Mouse (Mus musculus): ENCODE results near the gene Dohh. TPM values are rescaled to one million over a fixed set of nuclear protein-coding genes. Genes with fewer than 3 reads are reported as not detected.

Gene Dohh
- polyA plus RNA-seq, 1 experiment from 2014 or later = 98.7 TPM

- H3K4me3 ChIP-seq = peak overlapping the region; percentile 35; the same call in 1 of the 2 replicates
These were observed 29.4 kb downstream of the Dohh start for GRCm38 (mm10) chr10:81413310-81414261.

GRCm38 (mm10) chr10:81414682-81415081 is 30.5 kb downstream of the Dohh start:
- peak overlapping the region; percentile 35; the same call in 1 of the 2 replicates for H3K4me3 ChIP-seq
- H3K9me3 ChIP-seq (replicated peaks) = no peaks in the 10 kb centered on the region
- DNase-seq (ENCODE audit: low spot score) = no peak
- no peaks in the 10 kb centered on the region for H3K36me3 ChIP-seq
- H3K4me1 ChIP-seq = peaks cover 93% of the 10 kb centered on the region
- H3K27me3 ChIP-seq (ENCODE audit: low read depth, poor library complexity, severe bottlenecking) = peaks cover 28% of the 10 kb centered on the region
- peak overlapping the region; percentile 86 for H3K27ac ChIP-seq (replicated peaks)

More at GRCm38 (mm10) chr10:81413310-81414261, 29.4 kb downstream of the Dohh start:
- H3K27ac ChIP-seq (replicated peaks) = peak overlapping the region; percentile 86
- WGBS = 31% methylated on average over 26 of the region's 26 CpGs
- H3K36me3 ChIP-seq = no peaks in the 10 kb centered on the region
- H3K9me3 ChIP-seq (replicated peaks) = no peaks in the 10 kb centered on the region
- peaks cover 99% of the 10 kb centered on the region for H3K4me1 ChIP-seq
- peaks cover 28% of the 10 kb centered on the region for H3K27me3 ChIP-seq (ENCODE audit: low read depth, poor library complexity, severe bottlenecking)
- no peak for DNase-seq (ENCODE audit: low spot score)

GRCm38 (mm10) chr10:81415146-81415545 is 30.9 kb downstream of the Dohh start:
- Histone ChIP-seq H3K4me1 (peaks cover 89% of the 10 kb centered on the region), H3K9me3 (replicated peaks) (no peaks in the 10 kb centered on the region), H3K36me3 (no peaks in the 10 kb centered on the region), H3K27ac (replicated peaks) (peak overlapping the region; percentile 86), H3K4me3 (no peak overlapping the region), H3K27me3 (ENCODE audit: low read depth, poor library complexity, severe bottlenecking) (peaks cover 33% of the 10 kb centered on the region)
- 84% methylated on average over 5 of the region's 5 CpGs for WGBS
- no peak for DNase-seq (ENCODE audit: low spot score)

GRCm38 (mm10) chr10:81415549-81416310 is 31.5 kb downstream of the Dohh start:
- Histone ChIP-seq H3K4me3 (no peak overlapping the region), H3K4me1 (peaks cover 86% of the 10 kb centered on the region), H3K36me3 (no peaks in the 10 kb centered on the region), H3K27ac (replicated peaks) (peak overlapping the region; percentile 86), H3K9me3 (replicated peaks) (no peaks in the 10 kb centered on the region), H3K27me3 (ENCODE audit: low read depth, poor library complexity, severe bottlenecking) (peaks cover 39% of the 10 kb centered on the region)
- DNase-seq (ENCODE audit: low spot score) = no peak
- 66% methylated on average over 17 of the region's 17 CpGs for WGBS

- H3K27me3 ChIP-seq (ENCODE audit: low read depth, poor library complexity, severe bottlenecking) = peaks cover 48% of the 10 kb centered on the region
- no peaks in the 10 kb centered on the region for H3K9me3 ChIP-seq (replicated peaks)
- peak; percentile 77 for DNase-seq (ENCODE audit: low spot score)
- peak overlapping the region; percentile 86 for H3K27ac ChIP-seq (replicated peaks)
- WGBS = under 1% methylated on average over 16 of the region's 26 CpGs
- peak overlapping the region; percentile 59 for H3K4me3 ChIP-seq
- H3K36me3 ChIP-seq = no peaks in the 10 kb centered on the region
- H3K4me1 ChIP-seq = peaks cover 76% of the 10 kb centered on the region
These were observed 32.5 kb downstream of the Dohh start for GRCm38 (mm10) chr10:81416581-81417226.

- Histone ChIP-seq H3K27me3 (ENCODE audit: low read depth, poor library complexity, severe bottlenecking) (peaks cover 56% of the 10 kb centered on the region), H3K4me3 (peak overlapping the region; percentile 59), H3K27ac (replicated peaks) (peak overlapping the region; percentile 86), H3K9me3 (replicated peaks) (no peaks in the 10 kb centered on the region), H3K4me1 (peaks cover 68% of the 10 kb centered on the region), H3K36me3 (no peaks in the 10 kb centered on the region)
- no peak for DNase-seq (ENCODE audit: low spot score)
- 42% methylated on average over 12 of the region's 12 CpGs for WGBS
These were observed 33.3 kb downstream of the Dohh start for GRCm38 (mm10) chr10:81417227-81418215.

GRCm38 (mm10) chr10:81418216-81419070 is 34.2 kb downstream of the Dohh start:
- no peak for DNase-seq (ENCODE audit: low spot score)
- H3K36me3 ChIP-seq = no peaks in the 10 kb centered on the region
- H3K4me1 ChIP-seq = peaks cover 59% of the 10 kb centered on the region
- 48% methylated on average over 11 of the region's 11 CpGs for WGBS
- H3K27me3 ChIP-seq (ENCODE audit: low read depth, poor library complexity, severe bottlenecking) = peaks cover 64% of the 10 kb centered on the region
- peak overlapping the region; percentile 38; the same call in 1 of the 2 replicates for H3K27ac ChIP-seq (replicated peaks)
- H3K4me3 ChIP-seq = no peak overlapping the region
- no peaks in the 10 kb centered on the region for H3K9me3 ChIP-seq (replicated peaks)

- Histone ChIP-seq H3K4me1 (peaks cover 55% of the 10 kb centered on the region), H3K9me3 (replicated peaks) (no peaks in the 10 kb centered on the region; the same call in 1 of the 2 replicates), H3K36me3 (no peaks in the 10 kb centered on the region), H3K27ac (replicated peaks) (no peak overlapping the region), H3K27me3 (ENCODE audit: low read depth, poor library complexity, severe bottlenecking) (peaks cover 73% of the 10 kb centered on the region), H3K4me3 (no peak overlapping the region)
- DNase-seq (ENCODE audit: low spot score) = no peak
- WGBS = 89% methylated on average over 10 of the region's 10 CpGs
These were observed 35.1 kb downstream of the Dohh start for GRCm38 (mm10) chr10:81419111-81419928.

GRCm38 (mm10) chr10:81420191-81420767 is 36.1 kb downstream of the Dohh start:
- no peak overlapping the region for H3K4me3 ChIP-seq
- no peak overlapping the region for H3K27ac ChIP-seq (replicated peaks)
- H3K4me1 ChIP-seq = peaks cover 55% of the 10 kb centered on the region
- DNase-seq (ENCODE audit: low spot score) = no peak
- peaks cover 82% of the 10 kb centered on the region for H3K27me3 ChIP-seq (ENCODE audit: low read depth, poor library complexity, severe bottlenecking)
- H3K9me3 ChIP-seq (replicated peaks) = no peaks in the 10 kb centered on the region; the same call in 1 of the 2 replicates
- no peaks in the 10 kb centered on the region for H3K36me3 ChIP-seq
- 85% methylated on average over 40 of the region's 40 CpGs for WGBS

Data from midbrain, embryonic 10.5 days (tissue).